Mouse (Mus musculus) myocyte (in vitro differentiated cells): ENCODE data around the gene Tchp. TPM values are rescaled to one million over a fixed set of nuclear protein-coding genes. Genes with fewer than 3 reads are reported as not detected.

Experiments
- H3K27me3 ChIP-seq: one replicate; pipeline ENCODE4 v1.6.1; 2011; ENCODE audit not compliant: control insufficient read depth, insufficient read depth, insufficient read length
- H3K36me3 ChIP-seq: one replicate; pipeline ENCODE4 v1.6.1; 2011; ENCODE audit not compliant: control insufficient read depth, insufficient read depth
- H3K4me2 ChIP-seq: one replicate; pipeline ENCODE4 v1.6.1; 2011; ENCODE audit warnings: low read depth, control low read depth
- H3K4me3 ChIP-seq: one replicate; pipeline ENCODE4 v1.5.1; 2011; ENCODE audit warnings: mild to moderate bottlenecking, control low read depth, moderate library complexity
- H3K79me2 ChIP-seq: one replicate; pipeline ENCODE4 v1.6.1; 2011; ENCODE audit not compliant: control insufficient read depth, insufficient read depth
- H3ac ChIP-seq: one replicate; pipeline ENCODE4 v1.6.1; 2011; ENCODE audit not compliant: control insufficient read depth, insufficient read length
- CEBPB ChIP-seq: IDR thresholded peaks from 2 replicates; pipeline ENCODE4 v1.6.1; 2011; ENCODE audit warnings: mild to moderate bottlenecking, moderate library complexity; ENCODE audit not compliant: poor library complexity, insufficient read depth, severe bottlenecking
- E2F4 ChIP-seq: IDR thresholded peaks from one replicate; pipeline ENCODE4 v1.6.1; 2011; ENCODE audit warnings: mild to moderate bottlenecking, control low read depth, moderate library complexity; ENCODE audit not compliant: insufficient read depth
- MAX ChIP-seq: IDR thresholded peaks from one replicate; pipeline ENCODE4 v1.6.1; 2011; ENCODE audit warnings: low read depth, mild to moderate bottlenecking, control low read depth
- MYOD1 ChIP-seq, 3 experiments: IDR thresholded peaks; one replicate each; pipeline ENCODE4 v1.6.1; 2011; ENCODE audit warnings: control low read depth in 2 of 3, low read depth in 2 of 3, mild to moderate bottlenecking in 2 of 3, moderate library complexity in 1 of 3; ENCODE audit not compliant: insufficient read length in 2 of 3, control insufficient read depth in 1 of 3
- MYOG ChIP-seq, 3 experiments: IDR thresholded peaks; one replicate each; pipeline ENCODE4 v1.6.1; 2011; ENCODE audit warnings: control low read depth in 2 of 3, low read depth in 2 of 3, mild to moderate bottlenecking in 2 of 3; ENCODE audit not compliant: insufficient read length in 2 of 3, control insufficient read depth in 1 of 3, insufficient read depth in 1 of 3
- POLR2A ChIP-seq: IDR thresholded peaks from one replicate; pipeline ENCODE4 v1.6.1; 2011; ENCODE audit warnings: low read depth, mild to moderate bottlenecking, control low read depth, moderate library complexity; ENCODE audit not compliant: insufficient read length
- POLR2AphosphoS2 ChIP-seq: IDR thresholded peaks from one replicate; pipeline ENCODE4 v1.6.1; 2011; ENCODE audit warnings: low read depth, control low read depth; ENCODE audit not compliant: insufficient read length
- REST ChIP-seq: IDR thresholded peaks from one replicate; pipeline ENCODE4 v1.6.1; 2011; ENCODE audit warnings: mild to moderate bottlenecking, control low read depth, moderate library complexity; ENCODE audit not compliant: insufficient read depth, insufficient read length
- SRF ChIP-seq: IDR thresholded peaks from one replicate; pipeline ENCODE4 v1.6.1; 2011; ENCODE audit warnings: low read depth; ENCODE audit not compliant: control insufficient read depth, insufficient read length
- TCF12 ChIP-seq: IDR thresholded peaks from one replicate; pipeline ENCODE4 v1.6.1; 2011; ENCODE audit warnings: mild to moderate bottlenecking, control low read depth; ENCODE audit not compliant: poor library complexity, insufficient read depth, severe bottlenecking
- TCF3 ChIP-seq: IDR thresholded peaks from one replicate; pipeline ENCODE4 v1.6.1; 2011; ENCODE audit warnings: low read depth, control low read depth; ENCODE audit not compliant: insufficient read length
- USF1 ChIP-seq: IDR thresholded peaks from one replicate; pipeline ENCODE4 v1.6.1; 2011; ENCODE audit warnings: low read depth, mild to moderate bottlenecking, control low read depth, moderate library complexity
- polyA plus RNA-seq: library from polyadenylated mRNA; unstranded; fragments of >200 nt; fragmentation: generic; extraction: Trizol; gene quantifications from one replicate; pipeline ENCODE4 v1.2.1, GENCODE M21; 2012; ENCODE audit warnings: missing spikeins

Gene Tchp
- polyA plus RNA-seq, 1 experiment, result 9.3 TPM

- Histone ChIP-seq H3K4me3 (no peak overlapping the region), H3K36me3 (no peaks in the 10 kb centered on the region), H3K27me3 (no peaks in the 10 kb centered on the region), H3K4me2 (no peak overlapping the region), H3ac (no peak overlapping the region), H3K79me2 (no peaks in the 10 kb centered on the region)
- TF ChIP-seq POLR2AphosphoS2, result no peak
- TF ChIP-seq MYOD1 (IDR thresholded peaks at IDR 0.05; ENCODE audit: control insufficient read depth in 1 of 3, insufficient read length in 2 of 3, low read depth in 2 of 3), result no peak
- TF ChIP-seq CEBPB, result no peak
- TF ChIP-seq USF1, result no peak
- no peak for TF ChIP-seq MYOG (IDR thresholded peaks at IDR 0.05; ENCODE audit: control insufficient read depth in 1 of 3, insufficient read depth in 1 of 3, insufficient read length in 2 of 3, low read depth in 2 of 3)
- no peak for TF ChIP-seq TCF12
- no peak for TF ChIP-seq SRF
- no peak for TF ChIP-seq POLR2A
- TF ChIP-seq E2F4, result no peak
- TF ChIP-seq TCF3, result no peak
- no peak for TF ChIP-seq MAX
- no peak for TF ChIP-seq REST
These were observed 20.8 kb upstream of the Tchp start for GRCm38 (mm10) chr5:114686726-114687210.

- TF ChIP-seq SRF (no peak), MYOD1 (IDR thresholded peaks at IDR 0.05; ENCODE audit: control insufficient read depth in 1 of 3, insufficient read length in 2 of 3, low read depth in 2 of 3) (no peak)
- no peaks in the 10 kb centered on the region for H3K79me2 ChIP-seq
- H3K36me3 ChIP-seq, result no peaks in the 10 kb centered on the region
- no peak overlapping the region for H3K4me2 ChIP-seq
- H3ac ChIP-seq, result no peak overlapping the region
- no peak overlapping the region for H3K4me3 ChIP-seq
- no peaks in the 10 kb centered on the region for H3K27me3 ChIP-seq
These were observed 19.7 kb upstream of the Tchp start for GRCm38 (mm10) chr5:114687901-114688300.

- no peak overlapping the region for H3ac ChIP-seq
- no peaks in the 10 kb centered on the region for H3K79me2 ChIP-seq
- TF ChIP-seq MYOD1 (IDR thresholded peaks at IDR 0.05; ENCODE audit: control insufficient read depth in 1 of 3, insufficient read length in 2 of 3, low read depth in 2 of 3) (peak in 1 of 3 experiments; percentile 21), MAX (no peak)
- H3K4me3 ChIP-seq, result no peak overlapping the region
- no peaks in the 10 kb centered on the region for H3K36me3 ChIP-seq
- H3K4me2 ChIP-seq, result peak overlapping the region; percentile 92
- peaks cover 5% of the 10 kb centered on the region for H3K27me3 ChIP-seq
These were observed 18.9 kb upstream of the Tchp start for GRCm38 (mm10) chr5:114688703-114689102.

- H3K27me3 ChIP-seq, result peaks cover 13% of the 10 kb centered on the region
- peak overlapping the region; percentile 26 for H3ac ChIP-seq
- no peak for TF ChIP-seq TCF12
- no peak for TF ChIP-seq CEBPB
- no peak for TF ChIP-seq REST
- TF ChIP-seq POLR2AphosphoS2, result no peak
- H3K79me2 ChIP-seq, result no peaks in the 10 kb centered on the region
- no peaks in the 10 kb centered on the region for H3K36me3 ChIP-seq
- peak overlapping the region; percentile 44 for H3K4me3 ChIP-seq
- H3K4me2 ChIP-seq, result peak overlapping the region; percentile 92
These were observed 17.7 kb upstream of the Tchp start for GRCm38 (mm10) chr5:114689700-114690366.

GRCm38 (mm10) chr5:114690633-114691567, 16.7 kb upstream of the Tchp start, which contains the start of gene Gltp:
Gltp (minus strand) TSS chr5:114690984.
- TF ChIP-seq SRF, result no peak
- no peak for TF ChIP-seq MAX
- TF ChIP-seq USF1, result no peak
- no peak for TF ChIP-seq TCF3
- TF ChIP-seq MYOD1 (IDR thresholded peaks at IDR 0.05; ENCODE audit: control insufficient read depth in 1 of 3, insufficient read length in 2 of 3, low read depth in 2 of 3), result peak in 2 of 3 experiments; percentile 27 to 56
- TF ChIP-seq POLR2AphosphoS2, result peak; percentile 61
- peak; percentile 81 for TF ChIP-seq POLR2A
- TF ChIP-seq CEBPB, result no peak
- TF ChIP-seq TCF12, result no peak
- peak; percentile 77 for TF ChIP-seq E2F4
- TF ChIP-seq MYOG (IDR thresholded peaks at IDR 0.05; ENCODE audit: control insufficient read depth in 1 of 3, insufficient read depth in 1 of 3, insufficient read length in 2 of 3, low read depth in 2 of 3), result peak in 1 of 3 experiments; percentile 30
- no peak for TF ChIP-seq REST
- H3K27me3 ChIP-seq, result peaks cover 13% of the 10 kb centered on the region
- peak within 1 kb of the TSS; percentile 92 for H3K4me2 ChIP-seq
- H3K36me3 ChIP-seq, result no peaks in the 10 kb centered on the region
- peak within 1 kb of the TSS; percentile 26 for H3ac ChIP-seq
- H3K79me2 ChIP-seq, result no peaks in the 10 kb centered on the region
- peak within 1 kb of the TSS; percentile 44 for H3K4me3 ChIP-seq
